Comparison of ENCODE assay signal across 26 mouse cellular contexts in genomic region chr9:101691336-101691735, GRCm38 (mm10).
DNase-seq lines count a peak whose midpoint lies in the region; ATAC-seq and TF ChIP-seq lines count a peak whose summit lies in the region.
"Had no signal": no experiment of that assay in that cellular context is flagged by ENCODE, and none has a peak within 500 bp of the region (broad histone marks: within the 10 kb centered on the region; RNA-seq: fewer than 3 reads in every experiment).

No protein-coding gene starts in this region.

- H3K27me3 ChIP-seq in forebrain, embryonic 13.5 days = no peaks in the 10 kb centered on the region
- H3K27me3 ChIP-seq in forebrain, embryonic 14.5 days (replicated peaks; ENCODE audit: control insufficient read depth, insufficient read depth, low read length) = no peaks in the 10 kb centered on the region
- H3K27me3 ChIP-seq in hindbrain, embryonic 11.5 days (ENCODE audit: control insufficient read depth, insufficient read depth, low read length) = no peaks in the 10 kb centered on the region
- H3K27me3 ChIP-seq in hindbrain, embryonic 16.5 days (replicated peaks; ENCODE audit: control insufficient read depth, insufficient read depth, low read length) = no peaks in the 10 kb centered on the region; the same call in 1 of the 2 replicates
- no peaks in the 10 kb centered on the region for H3K27me3 ChIP-seq in midbrain, embryonic 14.5 days (ENCODE audit: control insufficient read depth, insufficient read depth, low read length)
- peaks cover 17% of the 10 kb centered on the region for H3K27me3 ChIP-seq in midbrain, embryonic 10.5 days (ENCODE audit: low read depth, poor library complexity, severe bottlenecking)
- 0 out of 2 replicates have a peak, but pooled peaks cover 2% of the 10 kb centered on the region for H3K27me3 ChIP-seq in neural tube, embryonic 15.5 days (replicated peaks)
- H3K27me3 ChIP-seq: embryonic facial prominence, embryonic 12.5 days had no signal

- 0 out of 2 replicates have a peak overlapping the region, but pooled peaks have one; percentile 61 for H3K4me2 ChIP-seq in forebrain, embryonic 13.5 days
- H3K4me2 ChIP-seq in forebrain, embryonic 14.5 days (ENCODE audit: low read length) = no peak overlapping the region; the same call in 1 of the 2 replicates
- no peak overlapping the region for H3K4me2 ChIP-seq in hindbrain, embryonic 11.5 days (replicated peaks; ENCODE audit: low read depth, low read length)
- H3K4me2 ChIP-seq in hindbrain, embryonic 16.5 days (ENCODE audit: low read length) = no peak overlapping the region
- H3K4me2 ChIP-seq in midbrain, embryonic 14.5 days (ENCODE audit: low read length) = peak overlapping the region; percentile 45
- peak overlapping the region; percentile 57; the same call in 1 of the 2 replicates for H3K4me2 ChIP-seq in neural tube, embryonic 15.5 days
- H3K4me2 ChIP-seq: heart, embryonic 15.5 days; liver, embryonic 11.5 days; lung, embryonic 15.5 days had no signal

- H3K36me3 ChIP-seq in forebrain, embryonic 13.5 days (ENCODE audit: poor library complexity, severe bottlenecking) = no peaks in the 10 kb centered on the region
- no peaks in the 10 kb centered on the region for H3K36me3 ChIP-seq in forebrain, embryonic 14.5 days (ENCODE audit: control insufficient read depth, insufficient read depth, low read length)
- no peaks in the 10 kb centered on the region for H3K36me3 ChIP-seq in hindbrain, embryonic 11.5 days (ENCODE audit: control insufficient read depth, insufficient read depth, low read length)
- H3K36me3 ChIP-seq in hindbrain, embryonic 16.5 days (ENCODE audit: control insufficient read depth, insufficient read depth, low read length) = no peaks in the 10 kb centered on the region
- H3K36me3 ChIP-seq in midbrain, embryonic 14.5 days (ENCODE audit: control insufficient read depth, insufficient read depth, low read length) = no peaks in the 10 kb centered on the region
- H3K36me3 ChIP-seq in midbrain, embryonic 10.5 days = no peaks in the 10 kb centered on the region
- H3K36me3 ChIP-seq in neural tube, embryonic 15.5 days = no peaks in the 10 kb centered on the region
- H3K36me3 ChIP-seq: embryonic facial prominence, embryonic 12.5 days; G1E; heart, embryonic 10.5 days; heart, embryonic 15.5 days; limb, embryonic 13.5 days; lung, embryonic 15.5 days; midbrain, embryonic 12.5 days had no signal

- no peak for ATAC-seq in forebrain, embryonic 13.5 days
- ATAC-seq in forebrain, embryonic 14.5 days = no peak
- no peak for ATAC-seq in hindbrain, embryonic 11.5 days (ENCODE audit: low FRiP score)
- ATAC-seq in hindbrain, embryonic 16.5 days = no peak
- no peak; the same call in 1 of the 2 replicates for ATAC-seq in midbrain, embryonic 14.5 days (ENCODE audit: low FRiP score, low TSS enrichment)
- ATAC-seq in neural tube, embryonic 15.5 days (ENCODE audit: low FRiP score) = no peak
- ATAC-seq: intestine, postnatal 0 days had no signal

- H3K9ac ChIP-seq in forebrain, embryonic 13.5 days = no peak overlapping the region
- H3K9ac ChIP-seq in forebrain, embryonic 14.5 days (ENCODE audit: low read length) = no peak overlapping the region
- H3K9ac ChIP-seq in hindbrain, embryonic 11.5 days (ENCODE audit: low read depth, low read length) = no peak overlapping the region
- no peak overlapping the region for H3K9ac ChIP-seq in hindbrain, embryonic 16.5 days (ENCODE audit: low read depth, low read length)
- H3K9ac ChIP-seq in midbrain, embryonic 14.5 days (replicated peaks; ENCODE audit: low read length) = no peak overlapping the region; the same call in 1 of the 2 replicates
- H3K9ac ChIP-seq in neural tube, embryonic 15.5 days (replicated peaks) = no peak overlapping the region
- H3K9ac ChIP-seq: embryonic facial prominence, embryonic 12.5 days; heart, embryonic 15.5 days; limb, embryonic 13.5 days; lung, embryonic 15.5 days; midbrain, embryonic 12.5 days had no signal

- H3K4me1 ChIP-seq in forebrain, embryonic 13.5 days = peaks cover 18% of the 10 kb centered on the region
- peaks cover 4% of the 10 kb centered on the region; the same call in 1 of the 2 replicates for H3K4me1 ChIP-seq in forebrain, embryonic 14.5 days (ENCODE audit: control insufficient read depth, insufficient read depth, low read length)
- H3K4me1 ChIP-seq in hindbrain, embryonic 11.5 days (replicated peaks; ENCODE audit: control insufficient read depth, insufficient read depth, low read length) = no peaks in the 10 kb centered on the region; the same call in 1 of the 2 replicates
- peaks cover 7% of the 10 kb centered on the region for H3K4me1 ChIP-seq in hindbrain, embryonic 16.5 days (ENCODE audit: control insufficient read depth, insufficient read depth, low read depth, low read length)
- peaks cover 28% of the 10 kb centered on the region for H3K4me1 ChIP-seq in midbrain, embryonic 14.5 days (ENCODE audit: control insufficient read depth, insufficient read depth, low read length)
- peaks cover 14% of the 10 kb centered on the region for H3K4me1 ChIP-seq in midbrain, embryonic 10.5 days
- H3K4me1 ChIP-seq in neural tube, embryonic 15.5 days = peaks cover 18% of the 10 kb centered on the region
- H3K4me1 ChIP-seq: embryonic facial prominence, embryonic 12.5 days; heart, embryonic 10.5 days; heart, embryonic 15.5 days had no signal

- TF ChIP-seq CTCF in layer of hippocampus, adult 2 months (conservative IDR thresholded peaks at IDR 0.05) = no peak

- DNase-seq in forebrain, embryonic 14.5 days (ENCODE audit: low spot score) = no peak
- DNase-seq in hindbrain, embryonic 11.5 days (ENCODE audit: low spot score) = peak; percentile 3
- no peak for DNase-seq in midbrain, embryonic 14.5 days
- DNase-seq in midbrain, embryonic 10.5 days (ENCODE audit: low spot score) = no peak
- no peak for DNase-seq in layer of hippocampus, adult 2 months (ENCODE audit: low spot score in 2 of 2)
- DNase-seq: adrenal gland, adult 8-10 months; cerebellum, adult 9-10 months; embryo, embryonic 11 days; kidney, adult 9 months; kidney, postnatal 10 days; retina, postnatal 1 day; right cerebral cortex, postnatal 14 days had no signal

- H3K9me3 ChIP-seq in forebrain, embryonic 13.5 days (replicated peaks) = no peaks in the 10 kb centered on the region
- H3K9me3 ChIP-seq in forebrain, embryonic 14.5 days (replicated peaks; ENCODE audit: control insufficient read depth, low read length) = no peaks in the 10 kb centered on the region
- H3K9me3 ChIP-seq in hindbrain, embryonic 11.5 days (ENCODE audit: control insufficient read depth, low read length) = no peaks in the 10 kb centered on the region
- H3K9me3 ChIP-seq in hindbrain, embryonic 16.5 days (ENCODE audit: control insufficient read depth, low read length) = no peaks in the 10 kb centered on the region
- H3K9me3 ChIP-seq in midbrain, embryonic 14.5 days (ENCODE audit: control insufficient read depth, low read length) = no peaks in the 10 kb centered on the region
- no peaks in the 10 kb centered on the region for H3K9me3 ChIP-seq in midbrain, embryonic 10.5 days (replicated peaks)
- H3K9me3 ChIP-seq in neural tube, embryonic 15.5 days (replicated peaks) = no peaks in the 10 kb centered on the region
- H3K9me3 ChIP-seq: embryonic facial prominence, embryonic 12.5 days; heart, embryonic 10.5 days; heart, embryonic 15.5 days; limb, embryonic 13.5 days; lung, embryonic 15.5 days; midbrain, embryonic 12.5 days had no signal

- no peak overlapping the region for H3K4me3 ChIP-seq in forebrain, embryonic 13.5 days
- H3K4me3 ChIP-seq in forebrain, embryonic 14.5 days (ENCODE audit: low read depth, low read length) = no peak overlapping the region
- no peak overlapping the region for H3K4me3 ChIP-seq in hindbrain, embryonic 11.5 days (ENCODE audit: low read depth, low read length)
- H3K4me3 ChIP-seq in hindbrain, embryonic 16.5 days (ENCODE audit: low read length) = no peak overlapping the region
- no peak overlapping the region for H3K4me3 ChIP-seq in midbrain, embryonic 14.5 days (replicated peaks; ENCODE audit: low read depth, low read length)
- no peak overlapping the region for H3K4me3 ChIP-seq in midbrain, embryonic 10.5 days
- no peak overlapping the region for H3K4me3 ChIP-seq in neural tube, embryonic 15.5 days (replicated peaks)
- no peak overlapping the region for H3K4me3 ChIP-seq in layer of hippocampus, adult 2 months
- H3K4me3 ChIP-seq: embryonic facial prominence, embryonic 12.5 days; heart, embryonic 10.5 days; heart, embryonic 15.5 days; left cerebral cortex, adult 2 months; limb, embryonic 13.5 days; lung, embryonic 15.5 days; midbrain, embryonic 12.5 days; myocyte had no signal

- H3K27ac ChIP-seq in forebrain, embryonic 13.5 days = no peak overlapping the region
- H3K27ac ChIP-seq in forebrain, embryonic 14.5 days (ENCODE audit: low read depth, low read length) = no peak overlapping the region
- H3K27ac ChIP-seq in hindbrain, embryonic 11.5 days (ENCODE audit: low read depth, low read length) = no peak overlapping the region
- no peak overlapping the region for H3K27ac ChIP-seq in hindbrain, embryonic 16.5 days (ENCODE audit: low read depth, low read length)
- H3K27ac ChIP-seq in midbrain, embryonic 14.5 days (replicated peaks; ENCODE audit: low read depth, low read length) = peak overlapping the region; percentile 83
- no peak overlapping the region for H3K27ac ChIP-seq in midbrain, embryonic 10.5 days (replicated peaks)
- H3K27ac ChIP-seq in neural tube, embryonic 15.5 days (replicated peaks) = no peak overlapping the region
- no peak overlapping the region for H3K27ac ChIP-seq in layer of hippocampus, adult 2 months
- H3K27ac ChIP-seq: embryonic facial prominence, embryonic 12.5 days; heart, embryonic 10.5 days; heart, embryonic 15.5 days; left cerebral cortex, adult 2 months; limb, embryonic 13.5 days; lung, embryonic 15.5 days had no signal

- 74% methylated on average over 6 of the region's 6 CpGs for WGBS in forebrain, embryonic 13.5 days
- WGBS in forebrain, embryonic 14.5 days = 74% methylated on average over 6 of the region's 6 CpGs
- 83% methylated on average over 6 of the region's 6 CpGs for WGBS in hindbrain, embryonic 11.5 days
- 68% methylated on average over 6 of the region's 6 CpGs for WGBS in hindbrain, embryonic 16.5 days
- 67% methylated on average over 6 of the region's 6 CpGs for WGBS in midbrain, embryonic 14.5 days
- WGBS in midbrain, embryonic 10.5 days = 90% methylated on average over 6 of the region's 6 CpGs
- WGBS in neural tube, embryonic 15.5 days = 73% methylated on average over 6 of the region's 6 CpGs

Comparison
In these comparisons a context has a peak if more than half of its experiments do, and no peak if none do; other contexts are left out.
1. H3K4me2 ChIP-seq: peak in forebrain, embryonic 13.5 days (single experiment), midbrain, embryonic 14.5 days (single experiment) and neural tube, embryonic 15.5 days (single experiment); none in forebrain, embryonic 14.5 days (single experiment), hindbrain, embryonic 11.5 days (single experiment) and hindbrain, embryonic 16.5 days (single experiment).